Mouse (Mus musculus): ENCODE measurements around the gene Larp6.

The Larp6 gene

DNA sequence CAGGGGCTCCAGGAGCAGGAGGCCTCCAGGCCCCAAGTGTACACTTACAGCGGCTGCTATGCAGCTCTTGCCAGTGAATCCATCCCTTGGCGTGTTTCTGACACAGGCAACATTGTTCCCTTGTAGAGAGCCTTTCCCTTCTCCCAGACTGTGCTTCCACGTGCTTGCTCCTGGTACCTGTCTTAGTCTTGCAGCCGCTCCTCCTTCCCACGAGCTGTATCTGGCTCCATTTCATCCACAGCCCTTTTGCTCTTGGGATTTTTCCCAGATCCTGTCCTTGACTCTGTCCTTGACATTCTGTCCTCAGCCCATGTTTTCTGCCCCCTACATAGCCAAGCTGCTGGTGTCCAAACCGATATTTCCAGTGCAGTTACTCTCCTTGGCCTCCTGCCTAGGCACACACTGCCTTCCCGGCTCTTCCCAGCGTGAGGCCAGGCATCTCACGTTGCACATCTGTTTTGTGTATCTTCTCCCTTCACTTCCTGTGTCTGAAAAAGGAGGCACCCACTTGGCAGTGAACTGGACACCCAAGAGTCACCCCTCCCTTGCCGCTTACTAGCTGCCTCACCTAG is 46.7 kb downstream of the Larp6 start:
- DNase-seq (ENCODE audit: low spot score in 2 of 2), result no peak

- no peak for DNase-seq (ENCODE audit: low spot score in 2 of 2)
Measured at GRCm38 (mm10) chr9:60765181-60765580, 52.4 kb downstream of the Larp6 start.

GRCm38 (mm10) chr9:60768393-60768792 is 55.6 kb downstream of the Larp6 start:
- DNase-seq (ENCODE audit: low spot score in 2 of 2), result no peak

GRCm38 (mm10) chr9:60769711-60770111 is 56.9 kb downstream of the Larp6 start:
- no peak for DNase-seq (ENCODE audit: low spot score in 2 of 2)

DNA sequence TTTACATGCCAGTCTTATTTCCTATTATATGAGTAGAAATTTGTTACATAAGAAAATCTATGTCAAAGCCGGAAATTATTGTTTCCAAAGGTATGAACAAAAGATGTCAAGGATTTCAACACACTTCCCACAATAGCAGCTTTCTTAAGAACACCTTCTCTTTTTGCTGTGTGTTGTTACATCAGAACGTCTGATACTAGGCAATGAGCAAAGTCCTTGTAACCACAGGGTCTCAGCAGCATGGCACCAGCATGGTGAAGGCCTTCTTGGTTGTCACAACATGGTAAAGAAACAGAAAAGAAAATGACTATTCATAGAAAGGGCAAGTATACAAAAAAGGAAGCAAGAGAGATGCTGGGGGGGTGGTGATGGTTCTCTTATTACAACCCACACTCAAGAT is 60.9 kb downstream of the Larp6 start:
- no peak for DNase-seq (ENCODE audit: low spot score in 2 of 2)

DNA sequence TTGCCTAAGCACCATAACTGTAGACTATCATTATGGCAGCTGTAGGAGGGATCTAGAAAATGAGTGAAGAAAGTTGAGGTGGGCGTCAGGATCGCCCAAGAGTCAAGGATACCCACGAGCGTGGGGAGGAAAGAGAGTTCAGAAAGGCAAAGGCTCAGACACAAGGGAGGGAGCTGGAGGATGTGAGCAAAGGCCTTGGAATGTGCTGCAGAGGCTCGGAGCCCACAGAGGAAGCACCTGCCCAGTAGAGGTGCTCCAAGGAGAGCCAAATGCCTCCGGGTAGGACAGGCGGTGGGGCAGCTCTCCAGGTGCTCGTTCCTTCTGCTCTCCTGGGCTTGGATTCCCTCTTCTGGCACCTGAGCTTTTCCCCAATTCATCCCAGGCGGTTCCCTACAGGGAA is 64.1 kb downstream of the Larp6 start:
- no peak for DNase-seq (ENCODE audit: low spot score in 2 of 2)

- DNase-seq (ENCODE audit: low spot score in 2 of 2), result no peak
Measured at GRCm38 (mm10) chr9:60782057-60782789, 69.4 kb downstream of the Larp6 start.

- no peak for DNase-seq (ENCODE audit: low spot score in 2 of 2)
Measured at GRCm38 (mm10) chr9:60785069-60785468, 72.3 kb downstream of the Larp6 start.

GRCm38 (mm10) chr9:60787517-60788110 is 74.8 kb downstream of the Larp6 start:
- no peak for DNase-seq (ENCODE audit: low spot score in 2 of 2)
